Mouse (Mus musculus) adipocyte (in vitro differentiated cells): Measurements from ENCODE around the gene Pdzrn4.

Experiments used
- DNase-seq: peaks from one replicate; pipeline ENCODE4 v3.0.0-alpha.2; 2016; ENCODE audit warnings: low spot score

The Pdzrn4 gene

DNA sequence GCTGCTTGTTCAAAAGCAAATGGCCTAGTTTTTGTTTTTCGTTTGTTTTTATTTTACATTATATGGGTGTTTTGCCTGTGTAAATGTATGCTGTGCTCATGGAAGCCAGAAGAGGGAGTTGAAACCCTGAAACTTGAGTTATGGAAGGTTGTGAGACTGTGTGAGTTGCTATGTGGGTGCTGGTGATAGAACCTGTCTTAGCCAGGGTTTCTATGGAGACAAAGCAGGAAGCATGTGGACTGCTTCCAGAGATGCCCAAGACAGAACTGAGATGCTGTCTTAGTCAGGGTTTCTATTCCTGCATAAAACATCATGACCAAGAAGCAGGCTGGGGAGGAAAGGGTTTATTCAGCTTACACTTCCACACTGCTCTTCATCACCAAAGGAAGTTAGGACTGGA lies 190.8 kb downstream of the Pdzrn4 start:
- DNase-seq = no peak

DNA sequence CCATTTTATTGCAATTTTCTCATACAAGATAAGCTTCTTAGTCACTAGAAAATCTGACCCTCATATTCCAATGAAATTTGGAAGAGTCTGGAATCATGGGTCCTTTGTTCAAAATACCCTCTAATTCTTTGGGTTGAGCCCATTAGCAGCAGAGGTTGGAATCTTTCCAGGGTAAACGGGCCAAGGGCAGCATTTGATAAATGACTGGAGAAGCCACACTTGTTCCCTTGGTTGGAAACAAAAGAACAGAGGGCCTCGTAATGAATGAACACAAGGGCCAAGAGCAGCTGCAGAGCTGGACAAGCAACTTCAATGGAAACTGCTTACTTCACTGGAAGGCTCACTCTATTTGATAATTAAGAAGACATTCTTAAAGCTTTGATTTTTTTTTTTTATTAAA lies 198.0 kb downstream of the Pdzrn4 start:
- DNase-seq = no peak

DNA sequence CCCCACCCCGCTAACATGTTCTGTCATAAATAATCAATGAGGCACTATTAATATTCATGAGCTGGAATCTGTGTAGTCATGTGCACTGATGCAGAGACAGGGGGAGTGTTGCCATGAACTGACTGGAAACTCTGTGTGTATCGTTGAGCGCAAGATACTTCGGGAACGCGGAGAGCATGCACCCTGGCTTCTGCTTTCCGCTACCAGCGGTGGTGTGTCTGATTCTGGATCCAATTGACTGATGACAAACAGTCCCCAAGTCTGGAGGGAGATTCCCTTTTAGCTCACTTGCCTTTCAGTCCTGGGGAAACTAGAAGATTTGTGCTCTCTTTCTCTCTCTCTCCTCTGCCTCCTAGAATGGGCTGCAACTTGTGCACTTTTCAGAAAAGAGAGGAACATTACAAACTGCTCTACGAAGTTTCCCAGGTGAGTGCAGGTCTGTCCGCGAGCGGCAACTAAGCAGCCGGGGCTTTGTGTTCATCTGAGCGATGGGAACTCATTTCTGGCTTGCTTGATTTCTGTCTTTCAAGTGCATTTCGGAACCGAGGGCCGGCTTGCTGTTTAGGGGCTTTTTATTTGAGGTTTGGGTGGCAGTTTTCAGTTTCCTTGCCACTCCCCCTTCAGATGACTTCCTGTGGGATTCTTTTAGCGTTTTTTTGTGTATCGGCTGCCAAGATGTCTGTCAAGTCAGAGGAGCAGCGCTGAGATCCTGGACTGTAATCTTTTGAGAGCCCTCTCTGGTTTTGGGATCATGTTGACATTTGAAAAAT lies 200.5 kb downstream of the Pdzrn4 start:
- DNase-seq = no peak

DNA sequence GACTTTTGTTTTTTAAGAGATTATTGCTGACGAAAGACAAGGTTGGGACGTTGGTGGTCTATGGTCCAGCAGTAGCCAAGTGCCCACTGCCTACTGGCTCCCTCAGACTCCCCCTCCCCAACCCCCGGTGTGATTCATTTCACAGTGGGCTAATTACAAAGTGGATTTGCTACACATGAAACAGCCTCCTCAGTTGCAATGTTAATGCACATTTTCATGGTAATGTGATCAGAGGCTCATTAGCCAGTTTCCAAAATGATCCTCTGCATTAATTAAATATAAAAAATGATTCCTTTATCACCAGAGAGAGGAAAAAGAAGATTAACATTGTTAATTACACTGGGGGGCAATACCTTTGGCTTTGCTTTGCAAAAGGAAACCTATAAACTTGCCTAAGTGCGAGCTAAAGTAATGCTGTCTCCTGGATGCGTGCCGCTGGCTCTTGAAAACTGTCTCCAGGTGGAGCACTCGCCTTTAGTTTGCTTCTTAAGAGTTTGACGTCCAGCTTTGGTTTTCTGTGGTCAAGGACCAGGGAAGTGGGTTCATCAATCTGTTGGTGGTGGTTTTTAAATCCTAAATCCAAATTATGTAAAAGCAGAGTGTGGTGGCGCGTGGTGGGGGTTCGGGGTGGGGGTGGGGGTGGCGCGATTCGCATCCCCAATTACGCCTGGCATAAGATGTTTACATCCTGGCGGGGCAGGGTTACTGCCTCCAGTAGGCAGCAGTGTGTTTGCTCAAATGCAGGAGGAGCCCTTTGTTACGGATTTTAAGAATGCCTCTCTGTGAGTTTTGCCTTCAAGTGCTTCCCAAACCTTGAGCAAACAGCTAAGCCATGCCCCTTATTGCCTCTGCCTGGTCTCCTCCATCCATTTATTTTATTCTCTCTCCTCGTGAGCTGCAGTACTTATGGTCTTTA lies 202.0 kb downstream of the Pdzrn4 start:
- no peak for DNase-seq

DNA sequence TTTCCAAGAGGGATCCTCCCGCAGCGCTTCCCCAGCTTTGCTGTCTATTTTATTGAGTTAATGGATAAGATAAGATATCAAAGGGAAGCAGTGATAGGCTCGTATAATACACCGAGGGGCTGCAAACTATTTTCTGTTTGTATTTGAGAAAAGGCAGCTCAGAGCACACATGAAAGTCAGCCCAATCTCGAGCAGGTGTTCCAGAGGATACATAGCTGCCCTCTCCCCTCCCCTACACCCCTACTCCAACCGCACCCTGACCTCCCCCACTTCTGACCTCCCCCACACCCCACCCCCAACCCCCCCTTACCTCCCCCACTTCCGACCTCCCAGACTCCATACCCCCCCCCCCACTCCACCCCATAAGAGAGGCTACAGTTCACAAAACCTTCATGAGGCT lies 202.7 kb downstream of the Pdzrn4 start:
- DNase-seq = no peak

DNA sequence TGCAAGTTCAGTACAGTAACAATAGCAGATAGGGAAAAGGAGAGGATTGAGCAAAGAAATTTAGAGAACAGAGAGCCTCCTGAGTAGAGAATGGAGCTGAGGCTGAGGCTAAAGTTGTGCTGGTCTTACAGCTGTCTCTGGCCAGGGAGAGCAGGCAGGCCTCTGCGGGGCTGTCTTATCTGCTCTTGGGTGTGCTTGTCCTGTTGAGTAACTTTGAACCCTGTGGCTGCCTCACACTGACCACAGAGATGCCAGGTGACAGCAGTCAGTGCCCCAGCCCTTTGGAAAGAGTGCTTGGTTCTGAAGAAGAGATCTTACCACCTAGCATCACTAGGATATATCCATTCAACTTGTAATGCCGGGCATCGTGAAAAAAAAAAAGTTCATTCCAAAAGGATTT lies 214.2 kb downstream of the Pdzrn4 start:
- DNase-seq = no peak

DNA sequence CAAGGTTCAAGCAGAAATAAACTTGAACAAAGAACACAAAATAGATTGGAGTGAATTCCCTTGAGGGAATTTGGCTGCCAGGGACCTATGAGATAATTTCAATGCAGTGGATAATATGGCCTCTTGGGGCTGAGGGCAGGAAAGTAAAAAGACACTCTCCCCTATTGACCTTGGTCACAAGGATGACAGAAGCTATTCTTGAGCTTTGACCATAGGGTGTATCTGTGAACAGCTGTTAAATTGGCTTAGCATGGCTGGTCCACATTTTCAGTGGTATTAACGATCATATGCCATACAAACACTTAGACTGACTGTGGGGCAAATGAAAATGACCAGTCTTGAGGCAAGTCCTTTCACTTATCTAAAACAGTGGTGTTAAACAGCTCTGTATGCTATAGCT lies 215.7 kb downstream of the Pdzrn4 start:
- no peak for DNase-seq

DNA sequence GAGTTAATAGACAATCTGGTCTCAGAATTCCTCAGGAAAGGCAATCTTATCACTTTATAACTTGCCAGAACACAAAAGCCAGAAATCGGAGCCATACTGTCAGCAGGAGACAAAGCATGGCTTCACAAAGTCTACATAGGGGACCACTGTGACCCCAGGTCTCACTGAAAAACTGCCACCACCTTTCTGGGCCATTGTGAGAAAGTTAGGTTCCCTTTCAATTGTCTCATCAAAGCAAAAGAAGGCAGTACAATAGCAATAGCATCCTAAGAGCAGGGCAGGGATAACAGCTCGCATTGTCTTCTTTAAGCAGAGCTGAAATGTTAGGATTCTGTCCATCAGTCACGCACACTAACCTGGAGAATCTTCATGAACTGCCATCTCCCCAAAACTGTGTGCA lies 216.5 kb downstream of the Pdzrn4 start:
- DNase-seq = no peak

DNA sequence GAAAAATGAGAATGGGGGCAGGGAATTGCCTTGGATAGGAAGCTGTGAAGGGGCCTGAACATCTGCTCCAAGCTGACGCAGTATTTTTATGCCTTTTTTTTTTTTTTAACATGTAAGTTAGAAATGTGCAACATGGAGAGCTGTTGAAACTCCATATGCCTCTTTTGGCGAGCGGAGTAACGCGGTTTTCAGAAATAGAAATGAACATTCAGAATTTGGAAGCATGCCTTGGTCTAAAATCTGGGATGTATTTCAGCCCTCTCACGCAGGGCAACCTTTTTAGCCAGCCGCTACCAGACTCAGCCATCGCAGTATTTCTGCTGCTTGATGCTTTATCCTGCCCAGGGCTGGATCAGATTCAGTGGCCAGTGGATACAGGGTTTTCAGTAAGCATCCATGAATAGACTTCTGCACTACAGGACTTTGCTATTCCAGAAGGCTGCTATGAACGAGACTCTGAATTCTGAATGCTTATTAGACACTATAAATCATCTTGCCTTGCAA lies 225.1 kb downstream of the Pdzrn4 start:
- DNase-seq = no peak

DNA sequence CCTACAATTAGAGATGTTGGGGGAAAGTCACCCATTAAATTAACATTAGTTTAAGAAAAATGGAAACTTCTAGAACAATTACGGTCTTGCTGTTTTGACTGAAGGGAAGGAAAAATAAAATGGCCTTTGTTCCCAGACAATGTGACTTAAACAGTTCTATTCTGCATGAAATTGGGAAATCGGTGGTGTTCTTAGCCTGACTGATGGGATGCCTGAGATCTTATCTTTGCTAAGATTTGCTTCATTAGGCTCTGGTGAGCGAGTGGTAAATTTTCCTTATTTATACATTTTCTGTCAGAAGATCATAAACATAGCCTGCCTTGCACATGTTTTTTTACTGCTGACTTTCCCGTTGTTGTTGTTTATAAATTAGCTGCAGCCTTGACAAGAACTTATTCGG lies 225.6 kb downstream of the Pdzrn4 start:
- DNase-seq = no peak

DNA sequence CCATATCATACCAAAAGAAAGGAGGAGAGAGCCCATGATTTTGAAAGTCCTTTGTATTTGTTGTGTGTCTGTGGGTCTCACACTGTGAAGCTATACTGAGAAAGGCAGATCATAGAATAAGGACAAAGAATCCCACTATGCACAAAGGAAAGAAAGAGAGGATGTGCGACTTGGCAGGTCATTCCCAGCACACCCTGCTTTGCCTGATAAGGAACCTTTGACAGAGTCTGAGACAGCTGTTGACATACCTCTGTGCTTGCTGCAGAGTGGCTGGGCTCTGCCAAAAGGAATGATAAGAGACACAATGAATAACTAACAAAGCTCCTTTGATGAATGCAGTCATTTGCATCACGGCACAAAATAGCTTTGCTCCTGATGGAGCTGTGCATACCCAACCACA lies 232.5 kb downstream of the Pdzrn4 start:
- no peak for DNase-seq

DNA sequence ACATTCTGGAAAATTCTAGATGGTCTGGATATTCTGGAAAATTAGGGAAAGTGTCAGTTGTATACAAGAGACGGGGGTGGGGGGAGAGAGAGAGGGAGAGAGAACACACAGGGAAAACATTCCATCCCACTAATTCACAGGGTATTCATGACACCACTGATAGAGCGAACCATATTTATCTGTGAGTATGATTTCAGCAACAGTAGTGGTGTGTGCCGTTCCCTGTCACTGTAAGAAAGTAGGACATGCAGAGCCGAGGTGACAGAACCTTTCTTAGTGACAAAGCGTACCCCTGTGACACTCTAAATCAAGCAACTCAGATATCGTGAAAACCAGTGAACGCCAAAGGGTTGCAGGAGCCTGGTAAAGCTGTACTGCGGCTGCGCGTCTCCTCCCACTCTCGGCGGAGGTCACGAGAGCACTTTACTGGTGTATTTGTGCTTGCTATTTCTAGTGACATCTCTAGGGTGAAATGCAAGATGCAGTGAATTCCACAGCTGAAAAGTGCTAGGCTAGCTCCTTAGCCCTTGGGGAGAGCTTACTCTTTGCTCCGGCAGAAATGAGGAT lies 237.4 kb downstream of the Pdzrn4 start:
- no peak for DNase-seq

DNA sequence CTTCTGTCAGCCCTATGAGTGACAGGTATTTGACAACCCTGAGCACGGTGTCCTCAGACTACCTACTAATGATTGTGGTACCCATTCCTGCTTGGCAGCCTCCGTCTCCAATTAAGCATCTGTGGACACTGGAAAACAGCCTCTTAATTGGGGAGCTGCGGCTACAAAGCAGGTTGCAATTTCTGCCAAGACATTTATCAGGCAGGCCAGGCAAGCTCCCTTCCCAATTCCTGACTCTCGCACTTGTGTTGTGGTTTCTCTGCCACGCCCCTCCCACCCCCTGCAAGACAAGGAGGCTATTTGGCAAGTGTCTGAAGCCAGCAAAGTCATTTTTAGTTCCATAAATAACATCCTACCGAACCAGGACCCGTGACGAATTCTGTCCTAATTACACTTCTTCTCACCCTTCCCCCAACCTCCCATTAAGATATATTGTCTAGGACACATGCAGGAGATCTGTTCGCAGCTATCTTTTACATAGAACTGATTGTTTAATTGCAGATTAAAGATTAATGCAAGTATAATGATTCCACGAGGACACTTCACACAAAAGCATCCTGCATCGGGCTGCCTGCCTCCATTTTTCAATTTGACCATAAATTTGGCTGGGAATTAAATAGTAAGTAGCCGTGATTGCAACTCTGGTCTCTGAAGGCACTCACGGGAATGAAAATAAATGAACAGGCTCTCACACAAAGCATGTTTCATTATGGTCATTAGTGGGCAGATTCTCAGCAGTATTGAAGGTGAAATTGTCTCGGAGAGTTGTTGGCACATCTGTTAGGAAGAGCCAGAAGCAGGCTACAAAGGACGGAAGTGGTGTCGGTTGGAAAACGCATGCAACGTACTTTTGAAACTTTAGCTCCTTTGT lies 243.8 kb downstream of the Pdzrn4 start:
- no peak for DNase-seq

DNA sequence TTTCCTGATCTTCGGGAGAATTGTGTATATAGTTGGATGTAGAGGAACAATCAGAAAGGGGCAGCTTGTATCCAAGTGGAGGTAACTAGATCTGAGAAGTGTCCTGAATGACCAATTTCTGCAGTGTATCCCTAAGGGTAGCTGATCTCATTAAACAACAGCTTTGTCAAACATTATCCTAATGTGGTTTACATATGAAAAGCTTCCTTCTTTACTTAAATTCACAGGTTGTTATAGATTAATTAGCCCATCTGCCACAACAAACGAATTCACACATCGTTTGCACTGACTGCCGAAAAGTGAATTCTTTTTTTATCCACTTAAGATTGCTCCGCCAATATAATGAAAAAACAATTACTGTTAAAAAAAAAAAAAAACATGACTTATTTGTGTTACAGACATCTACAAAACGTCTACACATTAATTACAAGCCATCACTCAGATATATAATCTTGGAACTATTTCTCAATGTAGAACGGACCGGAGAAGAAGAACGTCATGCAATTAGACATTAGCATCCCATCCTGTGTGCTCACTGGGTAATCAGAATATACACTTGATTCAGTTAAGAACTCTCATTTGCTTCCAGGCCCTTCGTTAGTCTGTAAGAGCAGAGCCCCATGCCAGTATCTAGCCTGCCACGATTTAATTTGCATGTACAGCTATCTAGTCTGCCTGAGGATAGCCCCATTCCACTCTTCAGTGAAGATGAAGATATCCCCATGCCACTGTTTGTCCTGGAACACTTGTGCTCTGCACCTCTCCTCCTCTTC lies 274.8 kb downstream of the Pdzrn4 start:
- no peak for DNase-seq

DNA sequence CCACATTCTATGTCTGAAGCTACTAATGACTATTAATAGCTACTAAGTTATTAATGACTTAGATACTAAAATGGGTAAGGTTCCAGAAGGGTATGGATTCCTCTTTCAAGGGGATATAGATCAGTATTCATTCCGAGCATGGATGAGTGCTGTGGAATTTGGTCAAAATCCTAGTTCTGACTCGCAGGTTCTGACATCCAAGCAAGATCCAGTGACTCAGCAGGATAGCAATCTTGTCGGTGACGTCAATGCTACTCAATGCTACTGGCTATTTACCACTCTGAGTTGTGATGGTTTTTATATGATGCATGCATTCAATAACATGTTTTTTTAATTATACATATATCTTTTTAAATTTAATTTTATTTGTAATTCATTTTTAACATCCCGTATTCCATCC lies 279.4 kb downstream of the Pdzrn4 start:
- no peak for DNase-seq

DNA sequence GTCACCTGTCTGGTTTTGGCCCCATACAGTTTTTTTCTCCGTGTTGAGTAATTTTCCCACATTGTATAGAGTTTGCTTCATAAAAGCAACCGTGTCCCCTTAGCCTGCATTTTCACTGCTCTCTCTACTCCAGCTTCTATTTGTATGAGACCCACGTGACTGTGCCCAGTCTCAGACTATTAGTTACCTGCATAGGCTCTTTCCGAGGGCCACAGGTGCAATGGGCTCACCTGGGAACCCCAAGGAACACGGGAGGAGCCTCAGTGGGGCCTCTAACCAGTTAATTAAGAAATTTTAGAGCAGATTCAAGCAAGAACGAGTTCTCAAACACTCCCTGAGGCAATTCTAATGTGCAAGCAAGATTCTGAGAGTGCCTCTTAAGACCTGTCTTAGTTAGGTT lies 281.7 kb downstream of the Pdzrn4 start:
- DNase-seq = no peak

DNA sequence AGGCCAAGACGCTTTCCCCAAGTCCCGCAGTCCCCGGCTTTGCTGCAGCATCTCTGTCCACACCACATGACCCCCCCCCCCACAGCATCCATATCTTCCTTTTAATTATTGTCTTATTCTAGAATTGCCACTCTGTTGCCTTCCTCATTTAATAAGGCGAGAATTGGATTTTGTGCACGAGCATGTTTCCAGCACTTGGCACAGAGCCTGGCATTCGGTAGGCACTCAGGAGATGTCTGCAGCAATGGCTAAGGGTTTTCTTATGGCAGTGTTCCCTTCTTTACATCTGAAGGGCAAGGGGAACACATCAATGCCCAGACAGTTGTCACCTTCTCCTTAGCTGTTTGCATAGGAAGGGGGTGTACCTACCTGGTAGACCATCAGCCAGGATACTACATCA lies 282.9 kb downstream of the Pdzrn4 start:
- DNase-seq = no peak

DNA sequence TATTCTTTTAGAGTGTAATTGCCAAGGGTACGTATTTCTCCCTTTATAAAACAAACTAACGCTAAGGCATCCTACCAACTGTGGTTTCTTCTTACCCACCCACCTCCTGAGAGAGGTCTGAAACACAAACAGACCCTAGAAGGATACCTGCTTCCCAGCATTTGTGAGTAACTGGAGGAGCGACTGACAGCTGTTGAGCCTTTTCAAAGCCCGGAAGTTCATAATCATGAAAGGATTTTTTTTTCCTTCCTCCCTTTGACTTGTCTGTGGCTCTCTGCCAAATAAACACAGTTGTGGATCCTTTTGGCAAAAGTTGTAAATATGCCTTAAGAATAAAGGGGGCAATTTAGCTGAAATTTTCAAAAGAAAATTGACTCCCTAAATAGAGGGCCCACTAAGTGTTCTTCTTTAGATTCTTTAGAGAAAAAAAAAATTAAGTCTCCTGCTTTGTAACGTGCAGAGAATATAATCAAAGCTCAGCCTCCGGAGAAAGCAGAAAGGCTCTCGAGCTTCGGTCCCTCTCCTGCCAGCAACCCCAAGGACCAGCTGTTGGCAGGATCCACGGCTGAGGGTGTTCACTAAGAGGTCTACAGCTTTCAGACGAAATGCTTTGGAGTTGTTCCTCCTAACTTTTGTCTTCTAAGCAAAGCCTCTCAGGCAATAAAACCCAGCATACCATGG lies 299.7 kb downstream of the Pdzrn4 start:
- no peak for DNase-seq

DNA sequence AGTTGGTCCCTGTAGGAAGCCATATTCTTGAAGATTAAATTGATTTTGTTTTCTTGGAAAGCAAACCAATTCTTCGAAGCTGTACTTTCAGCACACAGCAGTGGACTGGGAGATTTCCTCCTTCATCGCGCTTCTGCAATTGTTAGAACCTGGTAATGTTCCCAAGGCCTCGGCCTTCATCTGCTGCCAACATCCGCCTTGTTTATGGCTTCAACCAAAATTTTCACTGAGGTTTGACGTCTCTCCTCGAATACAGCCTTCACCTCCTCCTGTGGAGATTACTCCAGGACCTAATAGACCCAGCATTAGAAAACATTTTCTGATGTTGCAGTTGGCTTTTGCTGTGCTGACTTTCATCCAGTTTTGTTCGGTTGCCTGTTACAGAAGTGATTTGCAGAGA lies 307.5 kb downstream of the Pdzrn4 start:
- no peak for DNase-seq

DNA sequence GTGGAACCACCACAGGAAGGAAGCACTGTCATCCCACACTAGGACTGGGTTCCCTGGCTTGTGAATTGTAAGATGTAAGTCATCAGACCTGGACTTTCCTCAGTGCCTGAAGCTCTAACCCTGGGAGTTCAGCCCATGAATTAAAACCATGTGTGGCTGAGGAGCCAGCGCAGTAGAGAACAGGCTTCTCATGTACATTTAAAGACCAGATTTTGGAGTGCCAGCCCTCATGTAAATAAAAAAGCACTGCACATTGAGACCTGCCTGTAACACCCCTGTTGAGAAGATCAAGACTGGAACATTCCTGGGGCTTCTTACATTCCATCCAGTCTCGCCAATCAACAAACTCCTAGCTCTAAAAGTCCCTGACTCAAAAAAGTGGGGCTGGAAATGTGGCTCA lies 342.0 kb downstream of the Pdzrn4 start:
- DNase-seq = no peak

DNA sequence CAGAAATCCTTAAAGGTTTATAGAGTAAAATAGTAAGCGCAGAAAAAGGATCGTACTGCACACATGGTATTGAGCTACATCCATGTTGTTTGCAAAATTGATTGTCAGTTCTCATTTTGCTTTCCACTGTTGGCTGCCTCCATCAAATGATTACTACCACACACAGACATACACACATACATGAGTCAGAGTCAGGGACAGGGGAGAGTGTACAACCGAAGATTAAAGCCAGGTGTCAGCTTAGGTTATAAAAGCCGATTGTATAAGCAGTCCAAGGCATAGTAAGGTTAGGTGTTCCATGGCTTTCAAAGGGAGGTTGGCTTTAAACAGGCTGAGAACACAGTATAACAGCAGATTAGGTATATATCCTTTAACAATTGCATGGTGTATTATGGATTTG lies 343.2 kb downstream of the Pdzrn4 start:
- DNase-seq = no peak
